Mouse (Mus musculus) heart, adult 10 weeks (tissue): ENCODE data around the gene Haspin. TPM values are rescaled to one million over a fixed set of nuclear protein-coding genes. Genes with fewer than 3 reads are reported as not detected.

Experiments used
- polyA plus RNA-seq: library from polyadenylated mRNA; stranded (reverse); fragments of 350-450 nt; fragmentation: Illumina TruSeq; extraction: RNeasy Lipid Tissue Mini Kit (QIAGEN cat#74804); gene quantifications from one replicate; pipeline ENCODE4 v1.2.3, GENCODE M21; 2014; ENCODE audit warnings: low read depth, low replicate concordance

Gene Haspin
- polyA plus RNA-seq: 0.16 TPM

DNA sequence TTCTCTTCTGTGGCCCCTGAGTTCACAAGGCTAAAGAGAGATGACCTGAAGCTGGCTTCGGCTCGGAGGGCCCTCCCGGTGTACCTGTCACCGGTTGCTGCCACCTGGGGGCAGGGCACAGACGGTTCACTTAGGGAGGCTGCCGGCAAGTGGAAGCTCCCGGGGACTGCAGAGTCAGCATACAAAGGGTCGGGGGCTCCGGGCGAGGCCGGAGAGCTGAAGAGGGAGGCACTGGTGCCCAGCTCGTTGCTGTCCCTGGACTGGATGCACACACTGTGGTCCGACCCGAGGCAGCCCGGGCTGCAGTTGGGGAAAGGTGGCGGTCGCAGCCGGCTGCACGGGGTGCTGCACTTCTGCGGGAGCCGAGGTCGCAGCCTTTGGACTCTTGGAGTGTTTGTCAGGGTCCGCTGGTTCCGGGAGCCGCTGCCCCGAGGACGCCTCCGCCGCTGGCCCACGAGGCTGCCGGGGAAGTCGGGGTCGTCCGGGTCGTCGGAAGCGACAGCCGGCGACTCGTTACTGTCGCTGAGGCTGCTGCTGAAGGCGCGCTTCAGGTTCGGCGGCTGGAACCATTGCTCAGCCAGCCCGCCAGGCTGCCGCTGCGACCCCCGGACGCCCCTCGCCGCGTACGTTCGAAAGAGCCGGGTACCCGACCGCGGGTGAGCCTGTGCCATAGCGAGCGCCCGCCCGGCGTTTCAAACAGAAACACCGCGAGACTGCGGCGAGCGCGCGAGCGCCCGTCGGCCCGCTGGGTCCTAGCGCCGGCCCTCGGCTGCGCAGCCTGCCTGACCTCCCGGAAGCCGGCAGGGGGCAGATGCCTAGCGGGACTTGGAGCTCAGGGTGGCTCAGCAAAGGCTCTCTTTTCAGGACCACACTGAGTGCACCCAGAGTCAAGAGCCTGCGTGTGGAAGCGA lies at the start of gene Haspin:
Gene Haspin (minus strand): TSS at position 704 of the 911 bp plus-strand sequence.

DNA sequence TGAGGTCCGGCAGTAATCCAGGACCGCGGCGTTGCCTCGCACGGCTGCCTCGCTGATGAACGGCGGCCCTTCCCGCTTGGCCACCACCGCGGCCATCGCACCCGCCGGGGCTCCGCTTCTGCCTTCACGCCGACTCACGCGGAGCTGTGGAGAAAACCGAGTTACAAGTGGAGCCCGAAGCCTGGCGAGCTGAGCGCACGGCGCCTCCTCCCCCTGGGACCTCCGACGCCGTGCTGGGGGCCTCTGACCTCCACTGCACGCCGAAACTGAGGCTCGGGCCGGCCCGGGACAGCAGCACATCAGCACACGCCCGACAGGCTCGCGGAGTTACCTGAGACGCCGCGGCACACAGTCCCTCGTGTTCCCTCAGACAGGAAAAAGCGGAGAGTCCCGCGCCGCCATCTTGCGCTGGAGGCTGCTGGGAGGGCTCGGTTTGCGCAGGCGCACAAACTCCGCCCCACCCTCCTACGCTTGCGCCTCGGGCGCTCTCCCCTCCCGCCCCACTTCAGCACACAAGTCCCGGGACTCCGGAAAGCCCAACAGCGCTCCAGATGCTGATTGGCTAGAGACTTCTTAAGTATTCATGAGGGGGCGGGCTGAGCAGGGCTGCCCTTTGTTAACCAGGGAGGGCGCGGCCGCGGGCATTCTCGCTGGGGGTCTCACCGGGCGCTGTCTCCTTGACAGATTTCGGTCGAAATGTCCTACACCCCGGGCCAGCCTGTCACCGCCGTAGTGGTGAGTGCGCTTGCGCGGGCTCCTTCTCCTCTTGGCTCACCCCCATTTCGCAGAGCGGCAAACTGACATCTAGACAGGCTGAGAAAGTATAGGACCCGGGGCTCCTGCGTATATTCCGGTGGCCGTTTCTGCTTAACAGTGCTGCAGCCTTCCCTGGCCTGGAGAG lies 38.8 kb upstream of the Haspin start, which contains the start of the genes Emc6 and Tax1bp3:
Gene Emc6 (minus strand): TSS at position 430 of the 901 bp plus-strand sequence.
Gene Tax1bp3 (plus strand): TSS at position 476 of the 901 bp plus-strand sequence.

DNA sequence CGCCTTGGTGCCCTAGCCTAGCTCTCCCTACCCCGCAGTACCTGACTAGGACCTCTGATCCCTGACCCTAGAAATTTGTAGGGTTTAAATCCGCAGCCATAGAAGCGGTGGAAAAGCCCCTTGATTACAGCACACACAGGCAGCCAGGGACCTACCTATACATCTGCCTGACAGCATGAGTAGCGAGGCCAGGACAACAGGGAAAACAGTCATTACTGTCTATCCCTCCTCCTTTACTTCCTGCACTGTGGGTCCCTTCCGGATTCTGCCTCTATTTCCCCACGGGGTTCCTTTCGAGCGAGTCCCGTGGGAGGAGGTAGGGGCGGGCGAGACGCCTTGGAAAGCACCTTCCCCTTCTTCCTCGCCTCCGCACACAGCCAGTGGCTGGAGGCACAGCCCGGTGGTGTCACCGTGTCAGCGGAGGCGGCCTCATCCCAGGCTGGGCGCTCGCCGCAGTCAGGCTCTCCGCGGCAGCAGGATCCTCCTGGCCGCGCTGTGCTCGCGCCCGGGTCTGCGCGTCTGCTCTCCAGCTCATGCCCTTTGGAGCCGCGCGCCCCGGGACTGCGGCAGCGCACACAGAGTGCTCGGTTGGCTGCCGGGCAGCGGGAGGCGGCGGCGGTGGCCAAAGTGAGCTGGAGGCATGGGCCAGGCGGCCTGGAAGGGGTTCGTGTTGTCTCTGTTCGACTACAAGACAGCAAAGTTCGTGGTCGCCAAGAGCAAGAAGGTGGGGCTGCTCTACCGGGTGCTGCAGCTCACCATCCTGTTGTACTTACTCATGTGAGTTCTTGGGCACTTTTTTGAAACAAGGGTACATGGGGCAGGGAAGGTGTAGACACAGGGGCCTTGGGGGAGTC lies 22.1 kb upstream of the Haspin start, which contains the start of gene P2rx5:
Gene P2rx5 (plus strand): TSS at position 465 of the 854 bp plus-strand sequence.

DNA sequence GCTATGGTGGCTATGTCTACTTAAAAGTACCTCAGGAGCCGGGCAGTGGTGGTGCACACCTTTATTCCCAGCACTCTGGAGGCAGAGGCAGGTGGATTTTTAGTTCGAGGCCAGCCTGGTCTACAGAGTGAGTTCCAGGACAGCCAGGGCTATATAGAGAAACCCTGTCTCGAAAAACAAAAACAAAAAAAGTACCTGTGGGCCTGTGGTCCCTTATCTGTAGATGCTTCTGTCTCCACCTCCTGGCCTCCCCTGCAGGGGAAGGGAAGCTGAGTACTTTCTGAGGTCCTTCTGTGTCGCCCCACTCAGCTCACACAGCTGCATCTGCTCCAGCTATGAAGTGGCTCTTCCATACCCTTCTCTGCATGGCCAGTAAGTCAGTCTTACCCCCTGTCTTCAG lies 47.8 kb downstream of the Haspin start, which contains the start of gene Itgae:
Gene Itgae (plus strand): TSS at position 301 of the 400 bp plus-strand sequence.

Other genes starting within 250 kb of the Haspin start
- gene Atp2a3, start 177.1 kb downstream of the Haspin start, polyA plus RNA-seq: 9.7 TPM
- 0.26 TPM for gene P2rx1, start 139.2 kb downstream of the Haspin start, polyA plus RNA-seq
- gene Camkk1, start 119.3 kb downstream of the Haspin start, polyA plus RNA-seq: 1.5 TPM
- gene Ncbp3, start 90.5 kb downstream of the Haspin start, polyA plus RNA-seq: 4.4 TPM
- not detected for gene Itgae, start 47.7 kb downstream of the Haspin start, polyA plus RNA-seq
- gene P2rx5, start 22.1 kb upstream of the Haspin start, polyA plus RNA-seq: 15.8 TPM
- gene Emc6, start 38.7 kb upstream of the Haspin start, polyA plus RNA-seq: 60.5 TPM
- gene Tax1bp3, start 38.8 kb upstream of the Haspin start, polyA plus RNA-seq: 50.8 TPM
- 10.9 TPM for gene Ctns, start 60.7 kb upstream of the Haspin start, polyA plus RNA-seq
- gene Shpk, start 61.2 kb upstream of the Haspin start, polyA plus RNA-seq: 1.7 TPM
- gene Trpv1, start 96.0 kb upstream of the Haspin start, polyA plus RNA-seq: 0.37 TPM
- 0.13 TPM for gene Trpv3, start 129.1 kb upstream of the Haspin start, polyA plus RNA-seq
- 5.5 TPM for gene Aspa, start 191.3 kb upstream of the Haspin start, polyA plus RNA-seq
- not detected for gene Gm49340, start 191.4 kb upstream of the Haspin start, polyA plus RNA-seq
- gene Spata22, start 191.4 kb upstream of the Haspin start, polyA plus RNA-seq: not detected
- gene Olfr20, start 212.5 kb upstream of the Haspin start, polyA plus RNA-seq: not detected
- not detected for gene Olfr376, start 233.0 kb upstream of the Haspin start, polyA plus RNA-seq